Comparison of ENCODE assay signal across 23 mouse cellular contexts in the genomic region with DNA sequence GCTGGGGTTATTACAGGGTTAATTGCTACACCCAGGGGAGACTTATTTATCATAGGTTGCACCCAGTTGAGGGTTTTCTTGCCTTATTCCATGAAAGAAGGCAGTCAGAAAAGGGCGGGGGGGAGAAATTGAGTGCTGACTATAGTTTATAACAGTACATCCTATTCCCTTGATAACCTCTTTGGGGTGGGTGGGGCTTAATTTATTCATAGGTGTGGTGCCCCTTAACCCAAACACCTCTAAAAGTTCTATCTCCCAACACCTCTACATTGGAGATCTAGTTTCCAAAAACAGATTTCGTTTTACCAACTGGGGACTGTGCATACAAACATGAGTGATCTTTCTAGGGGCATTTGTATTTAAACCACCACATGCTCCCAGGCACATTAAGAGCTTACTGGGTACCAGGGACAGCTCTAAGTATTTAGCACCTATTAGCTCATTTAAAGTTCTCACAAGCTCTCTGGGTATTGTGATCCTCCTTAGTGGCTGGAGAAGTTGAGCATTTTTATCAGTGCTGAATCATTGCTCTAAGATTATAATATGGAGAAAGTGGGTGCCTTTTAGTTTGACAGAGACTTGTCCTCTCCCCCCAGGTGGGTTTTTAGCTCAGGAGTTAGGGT. TPM values are rescaled to one million over a fixed set of nuclear protein-coding genes. Genes with fewer than 3 reads are reported as not detected.
DNase-seq lines count a peak whose midpoint lies in the region; ATAC-seq lines count a peak whose summit lies in the region.
"Had no signal": no experiment of that assay in that cellular context is flagged by ENCODE, and none has a peak within 500 bp of the region (broad histone marks: within the 10 kb centered on the region; RNA-seq: fewer than 3 reads in every experiment).

No protein-coding gene starts in this region.

- peak overlapping the region; percentile 12; the same call in 1 of the 2 replicates for H3K9ac ChIP-seq in forebrain, embryonic 13.5 days
- H3K9ac ChIP-seq in forebrain, embryonic 11.5 days (ENCODE audit: low read length) = no peak overlapping the region
- no peak overlapping the region for H3K9ac ChIP-seq in hindbrain, embryonic 13.5 days
- H3K9ac ChIP-seq in hindbrain, embryonic 14.5 days = no peak overlapping the region
- peak overlapping the region; percentile 27; the same call in 1 of the 2 replicates for H3K9ac ChIP-seq in liver, embryonic 15.5 days
- H3K9ac ChIP-seq: hindbrain, embryonic 15.5 days; intestine, embryonic 15.5 days; lung, embryonic 14.5 days; midbrain, embryonic 13.5 days had no signal

- 65% methylated on average over 2 of the region's 2 CpGs for WGBS in forebrain, embryonic 13.5 days
- 73% methylated on average over 2 of the region's 2 CpGs for WGBS in forebrain, embryonic 11.5 days
- 71% methylated on average over 2 of the region's 2 CpGs for WGBS in hindbrain, embryonic 13.5 days
- WGBS in hindbrain, embryonic 14.5 days = 73% methylated on average over 2 of the region's 2 CpGs
- 51% methylated on average over 2 of the region's 2 CpGs for WGBS in liver, embryonic 15.5 days (ENCODE audit: insufficient replicate concordance)

- H3K4me3 ChIP-seq in forebrain, embryonic 13.5 days = no peak overlapping the region
- H3K4me3 ChIP-seq in forebrain, embryonic 11.5 days (ENCODE audit: low read depth, low read length) = no peak overlapping the region
- H3K4me3 ChIP-seq in hindbrain, embryonic 13.5 days = no peak overlapping the region
- H3K4me3 ChIP-seq in hindbrain, embryonic 14.5 days (replicated peaks; ENCODE audit: low read length) = no peak overlapping the region
- H3K4me3 ChIP-seq in liver, embryonic 15.5 days (replicated peaks) = no peak overlapping the region
- H3K4me3 ChIP-seq: hindbrain, embryonic 15.5 days; intestine, embryonic 15.5 days; megakaryocyte, embryonic 14.5 days; midbrain, embryonic 13.5 days had no signal

- DNase-seq in forebrain, embryonic 11.5 days (ENCODE audit: low spot score) = no peak
- no peak for DNase-seq in hindbrain, embryonic 14.5 days (ENCODE audit: low spot score)
- DNase-seq in retina, embryonic 14.5 days (ENCODE audit: low spot score) = peak; percentile 60
- DNase-seq in retina, postnatal 1 day = no peak
- no peak for DNase-seq in testis, postnatal 14 days (ENCODE audit: low spot score)
- DNase-seq: adrenal gland, postnatal 36 days; cerebellum, adult 11-12 months; cerebellum, postnatal 10 days; gastrocnemius, postnatal 36 days; kidney, adult 8-10 months; kidney, postnatal 14 days; lung, embryonic 14.5 days; lung, postnatal 36 days had no signal

- no peaks in the 10 kb centered on the region for H3K27me3 ChIP-seq in forebrain, embryonic 13.5 days
- H3K27me3 ChIP-seq in forebrain, embryonic 11.5 days (ENCODE audit: control insufficient read depth, insufficient read depth, low read length) = no peaks in the 10 kb centered on the region
- H3K27me3 ChIP-seq in hindbrain, embryonic 13.5 days = no peaks in the 10 kb centered on the region
- H3K27me3 ChIP-seq in hindbrain, embryonic 14.5 days (ENCODE audit: control insufficient read depth, insufficient read depth, low read length) = no peaks in the 10 kb centered on the region
- no peaks in the 10 kb centered on the region for H3K27me3 ChIP-seq in liver, embryonic 15.5 days
- H3K27me3 ChIP-seq: hindbrain, embryonic 15.5 days; intestine, embryonic 15.5 days; megakaryocyte, embryonic 14.5 days; midbrain, embryonic 13.5 days; Patski had no signal

- H3K36me3 ChIP-seq in forebrain, embryonic 13.5 days (ENCODE audit: poor library complexity, severe bottlenecking) = no peaks in the 10 kb centered on the region
- H3K36me3 ChIP-seq in forebrain, embryonic 11.5 days (ENCODE audit: control insufficient read depth, insufficient read depth, low read length) = no peaks in the 10 kb centered on the region
- H3K36me3 ChIP-seq in hindbrain, embryonic 13.5 days = no peaks in the 10 kb centered on the region
- H3K36me3 ChIP-seq in hindbrain, embryonic 14.5 days (replicated peaks; ENCODE audit: control insufficient read depth, insufficient read depth) = no peaks in the 10 kb centered on the region
- no peaks in the 10 kb centered on the region for H3K36me3 ChIP-seq in liver, embryonic 15.5 days (replicated peaks)
- H3K36me3 ChIP-seq: hindbrain, embryonic 15.5 days; intestine, embryonic 15.5 days; midbrain, embryonic 13.5 days had no signal

- H3K4me1 ChIP-seq in forebrain, embryonic 13.5 days = peaks cover 17% of the 10 kb centered on the region; the same call in 1 of the 2 replicates
- no peaks in the 10 kb centered on the region for H3K4me1 ChIP-seq in forebrain, embryonic 11.5 days (replicated peaks; ENCODE audit: control insufficient read depth, insufficient read depth, low read length)
- peaks cover 14% of the 10 kb centered on the region; the same call in 1 of the 2 replicates for H3K4me1 ChIP-seq in hindbrain, embryonic 13.5 days (replicated peaks)
- no peaks in the 10 kb centered on the region for H3K4me1 ChIP-seq in hindbrain, embryonic 14.5 days (replicated peaks; ENCODE audit: control insufficient read depth, insufficient read depth, low read length)
- peaks cover 48% of the 10 kb centered on the region for H3K4me1 ChIP-seq in liver, embryonic 15.5 days (replicated peaks)
- H3K4me1 ChIP-seq: intestine, embryonic 15.5 days had no signal

- no peak for ATAC-seq in forebrain, embryonic 13.5 days
- no peak for ATAC-seq in forebrain, embryonic 11.5 days (replicated peaks; ENCODE audit: low FRiP score)
- no peak for ATAC-seq in hindbrain, embryonic 13.5 days (ENCODE audit: low FRiP score)
- ATAC-seq in hindbrain, embryonic 14.5 days (ENCODE audit: low FRiP score) = no peak
- no peak for ATAC-seq in liver, embryonic 15.5 days (ENCODE audit: insufficient read depth)
- ATAC-seq: CD4-positive, CD25-positive, alpha-beta regulatory T cell, adult 4 months; intestine, embryonic 15.5 days; midbrain, embryonic 13.5 days had no signal

- H3K4me2 ChIP-seq in forebrain, embryonic 13.5 days = no peak overlapping the region
- H3K4me2 ChIP-seq in forebrain, embryonic 11.5 days (ENCODE audit: low read depth, low read length, severe bottlenecking) = no peak overlapping the region
- no peak overlapping the region for H3K4me2 ChIP-seq in hindbrain, embryonic 13.5 days
- H3K4me2 ChIP-seq in hindbrain, embryonic 14.5 days (replicated peaks) = no peak overlapping the region
- H3K4me2 ChIP-seq in liver, embryonic 15.5 days = no peak overlapping the region
- H3K4me2 ChIP-seq: heart, embryonic 11.5 days; hindbrain, embryonic 15.5 days; intestine, embryonic 15.5 days; lung, embryonic 14.5 days; midbrain, embryonic 13.5 days had no signal

- H3K9me3 ChIP-seq in forebrain, embryonic 13.5 days (replicated peaks) = no peaks in the 10 kb centered on the region
- no peaks in the 10 kb centered on the region for H3K9me3 ChIP-seq in forebrain, embryonic 11.5 days (ENCODE audit: control insufficient read depth, low read length)
- no peaks in the 10 kb centered on the region for H3K9me3 ChIP-seq in hindbrain, embryonic 13.5 days
- no peaks in the 10 kb centered on the region for H3K9me3 ChIP-seq in hindbrain, embryonic 14.5 days (ENCODE audit: control insufficient read depth, low read length)
- H3K9me3 ChIP-seq in liver, embryonic 15.5 days (replicated peaks) = no peaks in the 10 kb centered on the region
- H3K9me3 ChIP-seq: hindbrain, embryonic 15.5 days; intestine, embryonic 15.5 days; megakaryocyte, embryonic 14.5 days; midbrain, embryonic 13.5 days had no signal

- peak overlapping the region; percentile 75; the same call in 1 of the 2 replicates for H3K27ac ChIP-seq in forebrain, embryonic 13.5 days
- H3K27ac ChIP-seq in forebrain, embryonic 11.5 days (ENCODE audit: low read depth, low read length) = no peak overlapping the region
- peak overlapping the region; percentile 84; the same call in 1 of the 2 replicates for H3K27ac ChIP-seq in hindbrain, embryonic 13.5 days
- H3K27ac ChIP-seq in hindbrain, embryonic 14.5 days = no peak overlapping the region
- H3K27ac ChIP-seq in liver, embryonic 15.5 days (replicated peaks) = peak overlapping the region; percentile 81

RNA-seq across cellular contexts. Expression of gene Tex14, which starts 23.3 kb away (rescaled TPM):
- 0.10 and 0.43 TPM in 2 replicates for polyA plus RNA-seq in forebrain, embryonic 13.5 days (2015; fragmentation: Nextera tagmentation; extraction: Ambion mirVana)
- 0.33 and 0.61 TPM in 2 replicates for polyA plus RNA-seq in forebrain, embryonic 11.5 days (2014; fragmentation: Nextera tagmentation; extraction: Ambion mirVana)
- polyA plus RNA-seq in hindbrain, embryonic 13.5 days (2015; fragmentation: Nextera tagmentation; extraction: Ambion mirVana) = 1.00 and 1.0 TPM in 2 replicates
- 0.72 and 1.1 TPM in 2 replicates for polyA plus RNA-seq in hindbrain, embryonic 14.5 days (2014; fragmentation: Nextera tagmentation; extraction: Ambion mirVana)
- polyA plus RNA-seq in liver, embryonic 15.5 days (2015; fragmentation: Nextera tagmentation; extraction: Ambion mirVana) = 0.05 TPM in 2 replicates

RNA-seq across cellular contexts. Expression of gene Rad51c, which starts 23.4 kb away (rescaled TPM):
- 10.7 and 11.2 TPM in 2 replicates for polyA plus RNA-seq in forebrain, embryonic 13.5 days (2015; fragmentation: Nextera tagmentation; extraction: Ambion mirVana)
- 12.8 and 14.6 TPM in 2 replicates for polyA plus RNA-seq in forebrain, embryonic 11.5 days (2014; fragmentation: Nextera tagmentation; extraction: Ambion mirVana)
- polyA plus RNA-seq in hindbrain, embryonic 13.5 days (2015; fragmentation: Nextera tagmentation; extraction: Ambion mirVana) = 5.1 and 6.2 TPM in 2 replicates
- 3.2 and 4.0 TPM in 2 replicates for polyA plus RNA-seq in hindbrain, embryonic 14.5 days (2014; fragmentation: Nextera tagmentation; extraction: Ambion mirVana)
- 4.1 and 4.3 TPM in 2 replicates for polyA plus RNA-seq in liver, embryonic 15.5 days (2015; fragmentation: Nextera tagmentation; extraction: Ambion mirVana)

Comparison
In these comparisons a context has a peak if more than half of its experiments do, and no peak if none do; other contexts are left out.
1. H3K27ac ChIP-seq: peak in forebrain, embryonic 13.5 days (single experiment), hindbrain, embryonic 13.5 days (single experiment) and liver, embryonic 15.5 days (single experiment); none in forebrain, embryonic 11.5 days (single experiment) and hindbrain, embryonic 14.5 days (single experiment).
2. H3K9ac ChIP-seq: peak in forebrain, embryonic 13.5 days (single experiment) and liver, embryonic 15.5 days (single experiment); none in forebrain, embryonic 11.5 days (single experiment), hindbrain, embryonic 13.5 days (single experiment) and hindbrain, embryonic 14.5 days (single experiment).